In genomic region chr8:9977573-9978314, GRCm38 (mm10) we compare ENCODE assay signal across 8 mouse cellular contexts. TPM values are rescaled to one million over a fixed set of nuclear protein-coding genes. Genes with fewer than 3 reads are reported as not detected.
DNase-seq lines count a peak whose midpoint lies in the region; ATAC-seq and TF ChIP-seq lines count a peak whose summit lies in the region.

Gene Lig4 (minus strand): TSS chr8:9977686.
Gene Abhd13 (plus strand): TSS chr8:9977707.

- H3K27ac ChIP-seq in forebrain, embryonic 10.5 days = peak within 1 kb of the TSS; percentile 92
- H3K27ac ChIP-seq in heart, embryonic 15.5 days = peak within 1 kb of the TSS; percentile 87
- peak within 1 kb of the TSS; percentile 48 for H3K27ac ChIP-seq in liver, embryonic 14.5 days
- peak within 1 kb of the TSS; percentile 70 for H3K27ac ChIP-seq in neural tube, embryonic 11.5 days (ENCODE audit: low read depth, low read length)
- peak within 1 kb of the TSS; percentile 94 for H3K27ac ChIP-seq in stomach, postnatal 0 days (replicated peaks)

- H3K9me3 ChIP-seq in forebrain, embryonic 10.5 days = no peaks in the 10 kb centered on the region
- no peaks in the 10 kb centered on the region for H3K9me3 ChIP-seq in heart, embryonic 15.5 days (replicated peaks)
- H3K9me3 ChIP-seq in liver, embryonic 14.5 days (ENCODE audit: control insufficient read depth, low read length) = no peaks in the 10 kb centered on the region
- no peaks in the 10 kb centered on the region for H3K9me3 ChIP-seq in neural tube, embryonic 11.5 days (ENCODE audit: control insufficient read depth, low read length)
- no peaks in the 10 kb centered on the region for H3K9me3 ChIP-seq in stomach, postnatal 0 days (ENCODE audit: control insufficient read depth, low read length)

- under 1% methylated on average over 64 of the region's 68 CpGs for WGBS in forebrain, embryonic 10.5 days
- WGBS in heart, embryonic 15.5 days = under 1% methylated on average over 68 of the region's 68 CpGs
- under 1% methylated on average over 67 of the region's 68 CpGs for WGBS in liver, embryonic 14.5 days (ENCODE audit: insufficient replicate concordance)
- WGBS in neural tube, embryonic 11.5 days = 0% methylated on average over 66 of the region's 68 CpGs
- under 1% methylated on average over 67 of the region's 68 CpGs for WGBS in stomach, postnatal 0 days

- H3K9ac ChIP-seq in heart, embryonic 15.5 days = peak within 1 kb of the TSS; percentile 92
- H3K9ac ChIP-seq in liver, embryonic 14.5 days (replicated peaks) = peak within 1 kb of the TSS; percentile 64
- peak within 1 kb of the TSS; percentile 91 for H3K9ac ChIP-seq in neural tube, embryonic 11.5 days (ENCODE audit: low read length)
- H3K9ac ChIP-seq in stomach, postnatal 0 days (ENCODE audit: low read length) = peak within 1 kb of the TSS; percentile 96

- no peak for TF ChIP-seq EP300 in liver, embryonic 14.5 days (IDR thresholded peaks at IDR 0.05; ENCODE audit: low read depth)
- TF ChIP-seq EP300 in stomach, postnatal 0 days (optimal IDR thresholded peaks at IDR 0.05) = no peak

- peak; percentile 66 for ATAC-seq in heart, embryonic 15.5 days (replicated peaks; ENCODE audit: insufficient number of reproducible peaks, insufficient read depth, low FRiP score, low read depth)
- peak; percentile 71 for ATAC-seq in liver, embryonic 14.5 days (ENCODE audit: insufficient read depth)
- ATAC-seq in neural tube, embryonic 11.5 days (ENCODE audit: insufficient read depth, low FRiP score, low TSS enrichment) = peak; percentile 53
- peak; percentile 82 for ATAC-seq in stomach, postnatal 0 days (ENCODE audit: low FRiP score, low TSS enrichment)

- peaks cover 10% of the 10 kb centered on the region for H3K36me3 ChIP-seq in forebrain, embryonic 10.5 days (replicated peaks)
- H3K36me3 ChIP-seq in heart, embryonic 15.5 days = peaks cover 8% of the 10 kb centered on the region
- H3K36me3 ChIP-seq in liver, embryonic 14.5 days (replicated peaks; ENCODE audit: control insufficient read depth, insufficient read depth, low read depth) = no peaks in the 10 kb centered on the region
- H3K36me3 ChIP-seq in neural tube, embryonic 11.5 days (ENCODE audit: control insufficient read depth, insufficient read depth, low read length) = peaks cover 5% of the 10 kb centered on the region
- H3K36me3 ChIP-seq in stomach, postnatal 0 days (ENCODE audit: control insufficient read depth, insufficient read depth, low read length) = peaks cover 5% of the 10 kb centered on the region; the same call in 1 of the 2 replicates

- peak within 1 kb of the TSS; percentile 91 for H3K4me3 ChIP-seq in forebrain, embryonic 10.5 days
- H3K4me3 ChIP-seq in heart, embryonic 15.5 days = peak within 1 kb of the TSS; percentile 89
- peak within 1 kb of the TSS; percentile 74 to 79 for H3K4me3 ChIP-seq in liver, embryonic 14.5 days (ENCODE audit: insufficient read depth in 1 of 2, low read depth in 2 of 2, low read length in 2 of 2)
- H3K4me3 ChIP-seq in neural tube, embryonic 11.5 days (ENCODE audit: low read depth, low read length) = peak within 1 kb of the TSS; percentile 91
- peak within 1 kb of the TSS; percentile 96 for H3K4me3 ChIP-seq in stomach, postnatal 0 days (ENCODE audit: low read depth, low read length)

- DNase-seq in CD8-positive naive resting alpha-beta T cell, adult 2 months (ENCODE audit: low read depth in 2 of 2, low spot score in 2 of 2) = peak; percentile 98 to 99
- DNase-seq in c-Kit-positive CD71-negative TER-119-negative erythroid progenitor cells, embryonic 14.5 days (ENCODE audit: low read depth) = peak; percentile 93
- peak; percentile 98 for DNase-seq in forebrain, embryonic 10.5 days (ENCODE audit: extremely low spot score, low spot score)
- peak; percentile 98 to 99 for DNase-seq in kidney, postnatal 25 days
- peak; percentile 92 to 94 (median 93) for DNase-seq in liver, embryonic 14.5 days (ENCODE audit: low read depth in 3 of 3, low spot score in 3 of 3)
- peak; percentile 96 for DNase-seq in neural tube, embryonic 11.5 days (ENCODE audit: low spot score)
- DNase-seq in stomach, postnatal 0 days (ENCODE audit: low spot score) = peak; percentile 99

- peaks cover 38% of the 10 kb centered on the region for H3K4me1 ChIP-seq in forebrain, embryonic 10.5 days
- peaks cover 33% of the 10 kb centered on the region for H3K4me1 ChIP-seq in heart, embryonic 15.5 days (replicated peaks)
- H3K4me1 ChIP-seq in liver, embryonic 14.5 days (replicated peaks; ENCODE audit: control insufficient read depth in 2 of 2, insufficient read depth in 2 of 2, low read length in 1 of 2) = peaks cover 15 to 29% of the 10 kb centered on the region in 2 experiments
- H3K4me1 ChIP-seq in neural tube, embryonic 11.5 days (ENCODE audit: control insufficient read depth, insufficient read depth, low read length) = peaks cover 20% of the 10 kb centered on the region
- peaks cover 8% of the 10 kb centered on the region for H3K4me1 ChIP-seq in stomach, postnatal 0 days (replicated peaks; ENCODE audit: control insufficient read depth, insufficient read depth)

- H3K27me3 ChIP-seq in forebrain, embryonic 10.5 days (ENCODE audit: poor library complexity, severe bottlenecking) = no peaks in the 10 kb centered on the region
- no peaks in the 10 kb centered on the region for H3K27me3 ChIP-seq in heart, embryonic 15.5 days
- no peaks in the 10 kb centered on the region for H3K27me3 ChIP-seq in liver, embryonic 14.5 days (ENCODE audit: control insufficient read depth, insufficient read depth, low read length)
- no peaks in the 10 kb centered on the region for H3K27me3 ChIP-seq in neural tube, embryonic 11.5 days (ENCODE audit: control insufficient read depth, insufficient read depth, low read length)
- H3K27me3 ChIP-seq in stomach, postnatal 0 days (ENCODE audit: control insufficient read depth, insufficient read depth, low read length) = no peaks in the 10 kb centered on the region

- H3K4me2 ChIP-seq in heart, embryonic 15.5 days = peak within 1 kb of the TSS; percentile 74
- H3K4me2 ChIP-seq in liver, embryonic 14.5 days (ENCODE audit: low read depth) = peak within 1 kb of the TSS; percentile 87
- H3K4me2 ChIP-seq in neural tube, embryonic 11.5 days (ENCODE audit: low read depth) = peak within 1 kb of the TSS; percentile 78
- peak within 1 kb of the TSS; percentile 73 for H3K4me2 ChIP-seq in stomach, postnatal 0 days (replicated peaks; ENCODE audit: low read depth)

- TF ChIP-seq CTCF in liver, embryonic 14.5 days (IDR thresholded peaks at IDR 0.05; ENCODE audit: low read depth) = no peak
- no peak for TF ChIP-seq CTCF in stomach, postnatal 0 days (IDR thresholded peaks at IDR 0.05; ENCODE audit: low read depth)

RNA-seq across cellular contexts. Expression of gene Lig4, which starts in this region (rescaled TPM):
- polyA plus RNA-seq in forebrain, embryonic 10.5 days (2016; fragmentation: Nextera tagmentation; extraction: Ambion mirVana) = 8.0 and 8.3 TPM in 2 replicates
- polyA plus RNA-seq in heart, embryonic 15.5 days (2015; fragmentation: Nextera tagmentation; extraction: Ambion mirVana) = 3.5 and 4.7 TPM in 2 replicates
- polyA plus RNA-seq in liver, embryonic 14.5 days (2012; rRNA removed) = 0.45 and 0.83 TPM in 2 replicates
- 0.94 and 1.0 TPM in 2 replicates for polyA plus RNA-seq in liver, embryonic 14.5 days (2014; fragmentation: Nextera tagmentation; extraction: Ambion mirVana)
- polyA plus RNA-seq in neural tube, embryonic 11.5 days (2014; fragmentation: Nextera tagmentation; extraction: Ambion mirVana) = 10.4 and 10.8 TPM in 2 replicates
- polyA plus RNA-seq in stomach, postnatal 0 days (2015; fragmentation: Nextera tagmentation; extraction: Ambion mirVana) = 2.8 TPM in 2 replicates

RNA-seq across cellular contexts. Expression of gene Abhd13, which starts in this region (rescaled TPM):
- 14.9 and 15.2 TPM in 2 replicates for polyA plus RNA-seq in forebrain, embryonic 10.5 days (2016; fragmentation: Nextera tagmentation; extraction: Ambion mirVana)
- 10.3 and 12.4 TPM in 2 replicates for polyA plus RNA-seq in heart, embryonic 15.5 days (2015; fragmentation: Nextera tagmentation; extraction: Ambion mirVana)
- polyA plus RNA-seq in liver, embryonic 14.5 days (2012; rRNA removed) = 2.1 and 2.7 TPM in 2 replicates
- 5.1 and 5.3 TPM in 2 replicates for polyA plus RNA-seq in liver, embryonic 14.5 days (2014; fragmentation: Nextera tagmentation; extraction: Ambion mirVana)
- polyA plus RNA-seq in neural tube, embryonic 11.5 days (2014; fragmentation: Nextera tagmentation; extraction: Ambion mirVana) = 23.3 and 24.7 TPM in 2 replicates
- 13.0 and 13.2 TPM in 2 replicates for polyA plus RNA-seq in stomach, postnatal 0 days (2015; fragmentation: Nextera tagmentation; extraction: Ambion mirVana)

Comparison
In these comparisons a context has a peak if more than half of its experiments do, and no peak if none do; other contexts are left out.
1. Peak in every context shown above with its lines: DNase-seq, ATAC-seq, H3K4me3 ChIP-seq and H3K27ac ChIP-seq.